Mouse (Mus musculus) lung, adult 2 months (tissue): ENCODE data around the gene Mpeg1.

Source experiments
- CTCF ChIP-seq: fragments of 200-500 bp; IDR thresholded peaks from 2 replicates; pipeline ENCODE4 v1.5.1; 2011; ENCODE audit warnings: mild to moderate bottlenecking, low read length, control low read depth; ENCODE audit not compliant: insufficient read depth
- POLR2A ChIP-seq: fragments of 200-500 bp; IDR thresholded peaks from 2 replicates; pipeline ENCODE4 v1.6.1; 2011; ENCODE audit warnings: low read depth, mild to moderate bottlenecking, control low read depth, low read length, borderline replicate concordance; ENCODE audit errors: extremely low read depth

DNA sequence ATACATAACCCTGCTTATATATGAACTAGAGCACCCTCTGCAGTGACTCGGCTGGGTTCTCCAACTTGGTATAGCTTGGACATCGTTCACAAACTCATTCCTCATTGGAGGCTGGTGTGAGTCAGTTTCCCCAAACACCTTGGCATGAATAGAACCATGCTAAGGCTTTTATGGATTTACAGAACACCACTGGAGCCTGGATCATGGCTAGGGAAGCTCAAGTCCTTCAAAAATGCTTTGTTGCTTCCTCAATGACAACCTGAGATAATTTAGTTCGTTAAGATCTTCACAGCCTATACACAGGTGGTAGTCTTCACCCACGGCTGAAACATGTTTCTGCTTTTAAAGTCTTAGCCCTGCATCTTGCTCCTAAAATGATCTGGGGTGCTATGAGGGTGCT is 1.1 kb upstream of the Mpeg1 start:
- TF ChIP-seq POLR2A, result no peak
- no peak for TF ChIP-seq CTCF
